Mouse (Mus musculus): Measurements from ENCODE around the gene Nt5e.

Nt5e gene

DNA sequence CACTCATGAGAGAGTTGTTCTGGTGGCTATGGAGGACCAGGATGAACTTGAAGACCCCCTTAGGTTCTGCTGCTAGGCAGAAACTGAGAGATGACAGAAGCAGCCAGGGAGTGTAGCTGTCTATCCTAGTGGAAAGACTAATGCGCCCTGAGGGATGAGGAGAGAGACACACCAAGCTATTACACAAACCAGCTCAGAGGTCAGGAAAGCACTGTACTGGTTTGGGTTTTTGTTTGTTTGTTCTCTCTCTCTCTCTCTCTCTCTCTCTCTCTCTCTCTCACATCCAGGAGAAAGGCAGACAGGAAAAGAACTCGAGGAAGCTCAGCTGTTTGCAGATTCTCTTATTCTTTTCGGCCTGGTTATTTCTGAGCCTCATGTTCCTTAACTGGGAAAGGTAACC lies 3.3 kb downstream of the Nt5e start:
- TF ChIP-seq GATA4 (IDR thresholded peaks at IDR 0.05; ENCODE audit: insufficient replicate concordance, low read length): no peak

DNA sequence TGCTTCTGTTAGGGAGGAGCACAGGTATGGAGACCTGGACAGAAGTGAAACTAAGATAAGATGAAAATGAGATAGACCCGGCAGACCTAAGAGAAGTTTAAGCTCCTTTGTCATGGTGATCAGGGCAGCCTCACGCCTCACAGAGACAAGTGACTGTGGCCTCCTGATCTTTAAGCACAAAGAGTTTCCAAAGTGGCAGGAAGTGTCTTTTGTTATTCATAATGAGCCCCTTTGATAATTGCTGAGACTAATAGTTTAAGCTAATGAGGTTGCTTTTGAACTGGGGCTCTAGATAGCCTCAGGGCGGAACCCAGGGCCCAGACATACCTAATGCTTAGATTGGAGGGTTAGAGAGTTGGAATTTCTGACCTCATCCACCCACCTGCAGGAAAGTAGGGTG lies 5.5 kb downstream of the Nt5e start:
- TF ChIP-seq GATA4 (IDR thresholded peaks at IDR 0.05; ENCODE audit: insufficient replicate concordance, low read length): no peak

GRCm38 (mm10) chr9:88335839-88336238 lies 8.8 kb downstream of the Nt5e start:
- TF ChIP-seq GATA4 (IDR thresholded peaks at IDR 0.05; ENCODE audit: insufficient replicate concordance, low read length): no peak

GRCm38 (mm10) chr9:88340819-88341218 lies 13.8 kb downstream of the Nt5e start:
- no peak for TF ChIP-seq GATA4 (IDR thresholded peaks at IDR 0.05; ENCODE audit: insufficient replicate concordance, low read length)

- no peak for TF ChIP-seq GATA4 (IDR thresholded peaks at IDR 0.05; ENCODE audit: insufficient replicate concordance, low read length)
Observed at GRCm38 (mm10) chr9:88342241-88342640, 15.2 kb downstream of the Nt5e start.

DNA sequence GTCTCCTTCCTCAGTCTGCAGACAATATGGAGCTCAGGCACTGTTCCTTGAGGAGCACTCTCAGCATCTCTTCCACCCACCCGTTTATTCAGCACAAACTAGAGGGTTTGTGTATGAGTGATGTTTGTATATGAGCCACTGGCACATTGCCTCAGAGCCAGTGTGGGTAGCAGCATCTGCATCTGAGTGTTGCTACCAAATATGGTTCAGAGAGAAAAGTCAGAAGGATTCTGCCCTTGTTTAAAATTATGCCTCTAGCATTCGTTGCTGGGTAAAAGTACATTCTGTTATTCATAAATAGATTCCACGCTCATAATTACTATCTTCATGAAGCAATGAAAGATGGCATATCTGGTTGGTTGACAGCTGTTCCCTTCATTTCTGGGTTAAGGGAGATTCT lies 15.7 kb downstream of the Nt5e start:
- TF ChIP-seq GATA4 (IDR thresholded peaks at IDR 0.05; ENCODE audit: insufficient replicate concordance, low read length): no peak

GRCm38 (mm10) chr9:88344424-88344823 lies 17.4 kb downstream of the Nt5e start:
- TF ChIP-seq GATA4 (IDR thresholded peaks at IDR 0.05; ENCODE audit: insufficient replicate concordance, low read length): no peak; the same call in 1 of the 2 replicates

- no peak for TF ChIP-seq GATA4 (IDR thresholded peaks at IDR 0.05; ENCODE audit: insufficient replicate concordance, low read length)
Observed at GRCm38 (mm10) chr9:88346857-88347256, 19.9 kb downstream of the Nt5e start.

DNA sequence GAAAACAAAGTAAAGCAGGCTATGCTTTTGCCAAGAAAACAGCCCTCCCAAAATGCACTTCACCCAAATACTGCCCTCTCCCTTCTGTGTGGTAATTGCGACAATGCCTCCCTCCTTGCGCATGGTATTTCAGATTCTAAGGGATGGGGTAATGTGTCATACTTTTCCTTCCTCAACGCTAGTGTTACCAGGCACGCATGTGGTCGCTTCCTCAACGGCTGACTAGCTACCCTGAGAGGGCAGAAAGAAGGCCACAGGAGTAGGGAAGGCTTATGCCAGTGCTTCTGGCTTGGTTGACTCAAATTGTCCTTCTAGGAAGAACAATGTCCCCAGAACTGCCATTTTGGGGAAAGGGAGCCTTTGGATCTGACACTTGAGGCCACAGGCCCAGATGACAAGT lies 21.6 kb downstream of the Nt5e start:
- TF ChIP-seq GATA4 (IDR thresholded peaks at IDR 0.05; ENCODE audit: insufficient replicate concordance, low read length): no peak

GRCm38 (mm10) chr9:88350317-88350716 lies 23.3 kb downstream of the Nt5e start:
- no peak for TF ChIP-seq GATA4 (IDR thresholded peaks at IDR 0.05; ENCODE audit: insufficient replicate concordance, low read length)

DNA sequence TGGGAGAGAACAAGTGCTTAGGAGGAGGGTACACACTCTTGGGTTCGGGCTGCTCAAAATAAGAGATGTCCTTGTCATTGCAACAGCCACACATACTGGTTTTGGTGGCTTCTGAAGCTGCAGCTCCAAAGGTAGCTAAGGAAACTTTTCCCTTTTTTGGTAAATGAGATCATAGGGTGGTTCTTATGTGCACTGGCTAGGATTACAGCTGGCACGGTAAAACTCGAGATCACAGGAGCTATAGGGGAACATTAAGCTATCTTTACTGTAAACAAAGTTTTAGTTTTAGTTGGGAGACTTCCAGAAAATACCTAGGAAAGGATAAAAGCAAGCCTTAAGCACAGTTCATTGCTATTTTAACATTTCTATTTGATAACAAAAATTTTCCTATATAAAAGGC lies 24.2 kb downstream of the Nt5e start:
- no peak for TF ChIP-seq GATA4 (IDR thresholded peaks at IDR 0.05; ENCODE audit: insufficient replicate concordance, low read length)

GRCm38 (mm10) chr9:88352741-88353140 lies 25.7 kb downstream of the Nt5e start:
- TF ChIP-seq GATA4 (IDR thresholded peaks at IDR 0.05; ENCODE audit: insufficient replicate concordance, low read length): no peak

DNA sequence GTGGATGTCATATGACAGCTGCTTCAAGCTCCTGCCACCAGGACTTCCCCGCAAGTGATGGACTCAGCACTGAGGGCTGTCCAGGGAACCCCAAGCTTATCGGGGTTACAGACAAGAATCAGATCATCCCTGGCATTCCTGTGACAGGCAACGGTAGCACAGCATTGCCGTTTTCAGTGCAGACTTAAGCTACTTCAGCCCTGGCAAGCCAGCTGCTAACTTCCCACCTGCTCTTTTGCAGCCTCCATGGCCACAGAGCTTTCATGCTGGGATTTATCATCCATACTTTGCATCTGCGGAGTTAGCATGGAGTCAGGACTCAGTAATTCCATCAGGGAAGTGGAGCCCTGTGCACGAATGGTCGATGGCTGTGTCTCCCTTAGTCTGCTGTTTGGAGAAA lies 26.5 kb downstream of the Nt5e start:
- no peak for TF ChIP-seq GATA4 (IDR thresholded peaks at IDR 0.05; ENCODE audit: insufficient replicate concordance, low read length)

DNA sequence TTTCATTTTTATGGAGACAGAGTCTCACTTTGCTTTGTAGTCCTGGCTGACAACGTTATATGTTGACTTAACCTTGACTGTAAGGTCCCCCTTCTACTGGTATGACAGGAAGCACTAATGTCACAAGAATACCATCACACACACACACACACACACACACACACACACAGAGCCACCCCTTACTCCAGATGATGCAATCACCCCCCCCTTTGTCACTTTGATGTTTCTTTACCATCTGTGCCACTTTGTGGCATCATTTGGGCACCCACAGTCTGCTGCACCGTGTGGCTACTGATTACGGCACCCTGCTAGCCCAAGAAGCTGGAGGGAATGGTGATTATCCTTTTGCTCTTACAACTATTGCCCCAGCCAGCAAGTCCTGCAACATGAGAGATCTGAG lies 30.2 kb downstream of the Nt5e start:
- no peak for TF ChIP-seq GATA4 (IDR thresholded peaks at IDR 0.05; ENCODE audit: insufficient replicate concordance, low read length)

DNA sequence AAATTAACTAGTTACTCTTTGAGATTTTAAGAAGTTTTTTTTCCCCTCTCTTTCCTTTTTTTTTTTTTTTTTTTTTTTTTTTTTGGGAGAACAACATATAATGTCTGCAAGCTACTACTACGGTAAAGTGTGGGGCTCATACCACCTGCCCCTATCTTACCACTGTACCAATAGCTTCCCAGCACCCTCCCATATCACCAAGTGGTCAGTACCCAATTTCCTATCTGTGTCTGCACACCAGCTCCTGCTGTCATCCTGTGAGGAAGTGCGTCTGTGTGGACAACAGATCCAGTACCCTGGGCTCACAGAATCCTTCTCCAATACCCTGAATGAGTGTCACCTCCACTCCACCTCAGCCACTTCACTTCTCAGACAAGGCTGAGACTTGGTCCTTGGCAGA lies 32.1 kb downstream of the Nt5e start:
- no peak for TF ChIP-seq GATA4 (IDR thresholded peaks at IDR 0.05; ENCODE audit: insufficient replicate concordance, low read length)

DNA sequence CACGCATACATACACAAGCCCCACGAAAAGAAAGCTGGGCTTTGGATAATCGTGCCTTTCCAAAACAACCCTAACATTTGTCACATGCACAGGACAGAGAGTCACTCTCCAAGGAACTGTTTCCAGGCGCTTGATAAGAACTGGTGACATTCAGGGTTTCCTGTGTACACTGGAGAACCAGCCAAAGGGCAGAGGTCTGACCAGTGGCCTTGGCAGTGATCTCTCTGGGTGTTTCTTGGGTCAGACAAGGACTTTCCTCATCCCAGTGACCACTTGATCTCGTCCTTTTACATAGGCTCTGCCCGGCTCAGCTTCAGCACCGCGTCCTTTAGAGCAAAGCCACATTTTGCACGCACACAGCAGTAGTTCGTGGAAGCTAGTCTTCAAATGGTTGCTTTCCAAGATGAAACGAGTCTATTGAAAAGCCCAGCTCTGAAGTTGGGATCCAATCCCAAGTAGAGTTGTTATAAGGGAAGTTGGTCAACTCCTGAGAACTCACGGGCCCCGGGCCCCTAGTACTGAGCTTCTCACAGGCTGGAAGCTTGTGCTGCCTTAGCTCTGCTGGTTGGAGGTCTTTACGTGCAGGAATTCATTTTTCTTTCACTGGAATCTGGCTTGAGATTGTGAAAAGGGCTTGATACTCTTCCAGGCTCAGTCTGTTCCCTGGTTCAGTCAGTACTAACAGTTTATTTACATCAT lies 34.4 kb downstream of the Nt5e start:
- TF ChIP-seq GATA4 (IDR thresholded peaks at IDR 0.05; ENCODE audit: insufficient replicate concordance, low read length): peak; percentile 96
